Mouse (Mus musculus) heart, postnatal 4 days (tissue): Measurements from ENCODE around the gene Gm10772. TPM values are rescaled to one million over a fixed set of nuclear protein-coding genes. Genes with fewer than 3 reads are reported as not detected.
"Not testable (repeated sequence)": the region's sequence is repeated elsewhere in the genome, so short reads cannot be mapped to it uniquely, and the experiment has no call there.

Source experiments
- DNase-seq: peaks from one replicate; pipeline ENCODE4 v3.0.0; 2021
- total RNA-seq, 2 experiments: library from RNA; stranded (reverse); gene quantifications; 2 replicates each; pipeline ENCODE4 v1.2.3; 2021

Gm10772 gene
- total RNA-seq, result not detected

DNA sequence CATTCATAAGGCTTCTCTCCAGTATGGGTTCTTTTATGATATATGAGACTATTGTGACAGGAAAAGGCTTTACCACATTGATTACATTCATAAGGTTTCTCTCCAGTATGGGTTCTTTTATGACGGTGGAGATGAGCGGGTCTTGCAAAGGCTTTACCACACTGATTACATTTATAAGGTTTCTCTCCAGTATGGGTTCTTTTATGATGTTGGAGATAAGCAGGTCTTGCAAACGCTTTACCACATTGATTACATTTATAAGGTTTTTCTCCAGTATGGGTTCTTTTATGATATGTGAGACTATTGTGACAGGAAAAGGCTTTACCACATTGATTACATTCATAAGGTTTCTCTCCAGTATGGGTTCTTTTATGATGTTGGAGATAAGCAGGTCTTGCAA, at the start of gene Gm10772:
TSS of gene Gm10772 (minus strand) at position 101 of the 400 bp plus-strand sequence.
- DNase-seq, result not testable (repeated sequence)

DNA sequence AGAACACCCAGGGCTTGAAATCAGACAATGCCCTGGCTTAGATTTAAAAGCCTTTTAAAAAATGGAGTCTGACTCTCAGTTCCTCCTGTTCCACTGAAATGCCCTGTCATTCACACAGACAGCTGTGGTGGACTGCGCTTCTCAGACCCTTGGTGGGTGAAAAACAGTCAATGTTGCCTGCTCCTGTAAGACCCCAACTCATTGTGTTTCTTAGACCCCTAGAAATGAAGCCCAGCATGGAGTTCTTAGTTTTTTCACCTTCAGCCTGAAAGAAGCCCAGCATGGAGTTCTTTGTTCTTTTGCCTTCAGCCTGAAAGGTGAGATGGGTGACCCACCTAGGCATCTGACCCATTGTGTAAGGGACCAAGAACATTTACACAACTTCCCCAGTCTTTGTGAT, 36.5 kb upstream of the Gm10772 start:
- DNase-seq, result not testable (repeated sequence)

DNA sequence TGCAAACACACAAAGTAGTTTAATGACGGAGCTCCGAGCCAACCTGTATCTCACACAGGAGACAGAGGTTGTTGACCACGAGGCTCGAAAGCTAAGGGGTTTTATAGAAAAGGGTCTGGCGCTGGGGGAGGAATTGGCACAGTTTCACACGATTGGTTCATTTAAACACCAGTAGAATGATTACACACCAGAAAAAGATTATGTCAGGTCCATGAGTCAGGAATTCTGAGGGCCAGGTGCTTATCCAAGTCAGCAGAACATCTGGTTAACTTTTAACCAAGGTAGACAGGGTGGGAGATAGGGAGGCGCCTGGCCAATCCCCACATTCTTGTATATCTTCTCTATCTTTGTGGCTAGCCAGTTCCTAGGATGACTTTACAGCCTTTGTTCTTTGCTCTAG, 35.8 kb upstream of the Gm10772 start:
- DNase-seq, result not testable (repeated sequence)

DNA sequence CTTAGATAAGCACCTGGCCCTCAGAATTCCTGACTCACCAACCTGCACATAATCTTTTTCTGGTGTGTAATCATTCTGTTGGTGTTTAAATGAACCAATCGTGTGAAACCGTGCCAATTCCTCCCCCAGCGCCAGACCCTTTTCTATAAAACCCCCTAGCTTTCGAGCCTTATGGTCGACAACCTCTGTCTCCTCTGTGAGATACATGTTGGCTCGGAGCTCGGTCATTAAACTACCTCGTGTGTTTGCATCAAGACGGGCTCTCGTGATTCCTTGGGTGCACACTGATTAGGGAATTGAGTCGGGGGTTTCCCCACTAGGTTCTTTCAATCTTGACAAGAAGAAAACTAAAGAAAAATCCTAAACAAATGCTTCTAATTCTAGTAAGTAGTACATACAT, 13.0 kb downstream of the Gm10772 start:
- no peak for DNase-seq

DNA sequence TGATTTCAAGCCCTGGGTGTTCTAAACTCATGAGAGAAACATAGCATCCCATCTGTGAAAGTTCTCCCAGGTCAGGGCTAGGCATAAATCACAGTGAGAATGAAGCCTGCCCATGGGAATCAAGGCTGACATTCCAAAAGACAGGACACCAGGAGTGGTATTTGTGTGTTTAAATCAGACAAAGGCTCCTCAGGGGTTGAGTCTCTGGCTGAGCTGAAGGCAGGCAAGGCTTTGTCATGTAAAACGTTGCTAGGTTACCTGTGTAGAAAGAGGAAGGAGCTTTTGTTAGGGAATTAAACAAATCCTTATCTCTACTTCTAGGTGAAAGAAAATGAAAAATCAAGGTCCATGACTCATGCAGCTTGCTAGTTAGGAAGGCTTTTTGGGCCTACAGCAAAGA, 13.6 kb downstream of the Gm10772 start:
- DNase-seq, result not testable (repeated sequence)

DNA sequence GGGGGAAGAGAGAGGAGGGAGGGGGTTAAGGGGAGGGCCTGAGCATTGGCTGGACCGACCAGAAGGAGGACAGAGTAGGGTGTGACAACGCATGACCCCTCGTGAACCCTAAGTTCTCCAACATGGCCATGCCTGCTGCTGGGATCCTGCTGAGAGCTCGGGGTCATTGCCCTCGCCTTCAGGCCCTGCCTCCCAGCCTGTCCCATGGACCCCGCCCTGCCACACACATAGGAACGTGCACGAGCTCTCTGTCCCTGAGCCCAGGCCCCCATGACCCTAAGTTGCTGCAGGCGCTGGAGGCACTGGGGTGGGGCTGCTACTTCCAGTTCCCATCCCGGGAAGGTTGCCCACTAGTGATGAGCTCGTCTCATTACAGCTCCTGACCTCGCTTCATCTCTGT, 48.2 kb downstream of the Gm10772 start:
- DNase-seq, result not testable (repeated sequence)

Other genes with a start within 250 kb of the Gm10772 start
- gene Gm10324, start 108.0 kb downstream of the Gm10772 start, total RNA-seq, result not detected
- not detected for gene 2410141K09Rik, start 213.5 kb upstream of the Gm10772 start, total RNA-seq